ENCODE assay signal across 8 mouse cellular contexts in the genomic region with DNA sequence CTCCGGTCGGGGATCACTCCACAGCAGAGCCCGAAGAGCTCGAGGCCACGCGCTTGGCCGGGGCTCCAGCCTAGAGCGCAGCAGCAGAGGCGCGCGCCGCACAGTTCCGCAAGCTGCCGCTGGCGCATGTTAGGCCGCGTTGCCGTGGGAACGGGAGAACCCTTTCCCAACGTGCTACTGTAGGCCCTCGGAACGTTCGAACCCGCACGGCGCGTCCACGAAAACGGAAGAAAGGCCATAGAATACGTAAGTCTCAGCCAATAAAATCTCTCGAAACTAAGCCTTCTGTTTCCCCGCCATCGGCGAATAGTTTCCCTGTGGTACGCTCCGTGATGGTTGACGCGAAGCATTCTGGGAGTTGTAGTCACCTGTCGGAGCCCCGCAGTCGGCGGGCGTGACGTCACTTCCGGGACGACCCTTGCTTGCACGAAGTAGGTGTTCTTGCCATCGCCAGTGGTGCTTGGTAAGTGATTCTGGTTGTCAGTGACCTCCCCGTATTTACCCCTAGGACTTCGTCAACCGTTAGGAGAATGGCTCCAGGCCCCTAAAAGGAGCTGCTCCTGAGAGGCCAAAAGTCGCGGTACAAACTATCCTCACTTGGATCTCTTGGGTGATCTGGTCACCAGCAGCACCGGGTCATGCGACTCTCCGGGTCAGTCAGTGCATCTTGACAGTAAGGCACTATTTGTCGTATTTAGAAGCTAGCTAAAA. TPM values are rescaled to one million over a fixed set of nuclear protein-coding genes. Genes with fewer than 3 reads are reported as not detected.
DNase-seq lines count a peak whose midpoint lies in the region; ATAC-seq and TF ChIP-seq lines count a peak whose summit lies in the region.

A gene (minus strand): TSS at position 127 of the 711 bp plus-strand sequence.
A gene (plus strand): TSS at position 403 of the 711 bp plus-strand sequence.

- DNase-seq in 3134 (ENCODE audit: extremely low read depth, insufficient read length, low spot score): peak; percentile 97
- DNase-seq in adrenal gland, postnatal 36 days: peak; percentile 97
- peak; percentile 98 for DNase-seq in heart, adult 18-20 months
- DNase-seq in kidney, adult 2 months: peak; percentile 99
- peak; percentile 96 to 97 for DNase-seq in spleen, adult 2 months (ENCODE audit: low read depth in 1 of 2, low spot score in 2 of 2)

- H3K4me2 ChIP-seq in embryonic facial prominence, embryonic 13.5 days: peak within 1 kb of the TSS; percentile 71
- H3K4me2 ChIP-seq in limb, embryonic 12.5 days: peak within 1 kb of the TSS; percentile 64
- peak within 1 kb of the TSS; percentile 70 for H3K4me2 ChIP-seq in midbrain, embryonic 15.5 days

- peaks cover 11% of the 10 kb centered on the region for H3K36me3 ChIP-seq in embryonic facial prominence, embryonic 13.5 days
- peaks cover 1% of the 10 kb centered on the region for H3K36me3 ChIP-seq in kidney, adult 2 months (ENCODE audit: control insufficient read depth, insufficient read depth, low read length)
- H3K36me3 ChIP-seq in limb, embryonic 12.5 days: peaks cover 17% of the 10 kb centered on the region
- H3K36me3 ChIP-seq in midbrain, embryonic 15.5 days (replicated peaks): no peaks in the 10 kb centered on the region; the same call in 1 of the 2 replicates
- H3K36me3 ChIP-seq in spleen, adult 2 months (ENCODE audit: control insufficient read depth, insufficient read depth, low read length): peaks cover 4% of the 10 kb centered on the region

- peaks cover 14% of the 10 kb centered on the region for H3K4me1 ChIP-seq in embryonic facial prominence, embryonic 13.5 days
- H3K4me1 ChIP-seq in kidney, adult 2 months (ENCODE audit: control insufficient read depth, insufficient read depth, low read length): no peaks in the 10 kb centered on the region; the same call in 1 of the 2 replicates
- H3K4me1 ChIP-seq in limb, embryonic 12.5 days (replicated peaks): peaks cover 13% of the 10 kb centered on the region; the same call in 1 of the 2 replicates
- H3K4me1 ChIP-seq in midbrain, embryonic 15.5 days: peaks cover 14% of the 10 kb centered on the region
- peaks cover 4% of the 10 kb centered on the region; the same call in 1 of the 2 replicates for H3K4me1 ChIP-seq in spleen, adult 2 months (ENCODE audit: control insufficient read depth, insufficient read depth, insufficient read length)

- H3K9ac ChIP-seq in embryonic facial prominence, embryonic 13.5 days: peak within 1 kb of the TSS; percentile 78
- peak within 1 kb of the TSS; percentile 64 for H3K9ac ChIP-seq in limb, embryonic 12.5 days (replicated peaks)
- peak within 1 kb of the TSS; percentile 73 for H3K9ac ChIP-seq in midbrain, embryonic 15.5 days

- peak within 1 kb of the TSS; percentile 86 for H3K27ac ChIP-seq in embryonic facial prominence, embryonic 13.5 days
- peak within 1 kb of the TSS; percentile 4; the same call in 1 of the 2 replicates for H3K27ac ChIP-seq in kidney, adult 2 months (ENCODE audit: insufficient read depth, low read depth, low read length)
- H3K27ac ChIP-seq in limb, embryonic 12.5 days: peak within 1 kb of the TSS; percentile 88
- H3K27ac ChIP-seq in midbrain, embryonic 15.5 days: peak within 1 kb of the TSS; percentile 87
- H3K27ac ChIP-seq in spleen, adult 2 months (ENCODE audit: insufficient read depth, low read length): peak within 1 kb of the TSS; percentile 63

- peak within 1 kb of the TSS; percentile 68 for H3K4me3 ChIP-seq in embryonic facial prominence, embryonic 13.5 days
- H3K4me3 ChIP-seq in kidney, adult 2 months (ENCODE audit: insufficient read depth, low read depth, low read length): peak within 1 kb of the TSS; percentile 70
- H3K4me3 ChIP-seq in limb, embryonic 12.5 days (replicated peaks): peak within 1 kb of the TSS; percentile 60
- H3K4me3 ChIP-seq in midbrain, embryonic 15.5 days: peak within 1 kb of the TSS; percentile 54
- H3K4me3 ChIP-seq in spleen, adult 2 months (ENCODE audit: extremely low read depth, insufficient read depth, insufficient read length): peak within 1 kb of the TSS; percentile 66

- whole genome bisulfite sequencing in embryonic facial prominence, embryonic 13.5 days: under 1% methylated on average over 57 of the region's 57 CpGs
- WGBS in kidney, adult 2 months: 1% methylated on average over 57 of the region's 57 CpGs
- 2% methylated on average over 57 of the region's 57 CpGs for WGBS in limb, embryonic 12.5 days
- WGBS in midbrain, embryonic 15.5 days: under 1% methylated on average over 57 of the region's 57 CpGs
- under 1% methylated on average over 57 of the region's 57 CpGs for WGBS in spleen, adult 2 months

- peak; percentile 53; the same call in 1 of the 2 replicates for TF ChIP-seq CTCF in kidney, adult 2 months (conservative IDR thresholded peaks at IDR 0.05; ENCODE audit: insufficient read depth, insufficient read length, low read depth, low read length)
- peak; percentile 45 for TF ChIP-seq CTCF in spleen, adult 2 months (IDR thresholded peaks at IDR 0.05; ENCODE audit: extremely low read depth, insufficient read depth, insufficient read length, insufficient replicate concordance)

- peak; percentile 14 for TF ChIP-seq POLR2A in kidney, adult 2 months (IDR thresholded peaks at IDR 0.05; ENCODE audit: low read depth, low read length)
- TF ChIP-seq POLR2A in spleen, adult 2 months (IDR thresholded peaks at IDR 0.05; ENCODE audit: low read depth, low read length): no peak; the same call in 1 of the 2 replicates

- no peaks in the 10 kb centered on the region for H3K27me3 ChIP-seq in embryonic facial prominence, embryonic 13.5 days
- no peaks in the 10 kb centered on the region for H3K27me3 ChIP-seq in kidney, adult 2 months (replicated peaks; ENCODE audit: control insufficient read depth, insufficient read depth, low read length)
- H3K27me3 ChIP-seq in limb, embryonic 12.5 days: no peaks in the 10 kb centered on the region
- no peaks in the 10 kb centered on the region for H3K27me3 ChIP-seq in midbrain, embryonic 15.5 days (replicated peaks)
- H3K27me3 ChIP-seq in spleen, adult 2 months (ENCODE audit: control insufficient read depth, insufficient read depth, low read length): no peaks in the 10 kb centered on the region

- 0 out of 2 replicates have a peak, but pooled peaks cover 4% of the 10 kb centered on the region for H3K9me3 ChIP-seq in embryonic facial prominence, embryonic 13.5 days
- H3K9me3 ChIP-seq in limb, embryonic 12.5 days: peaks cover 8% of the 10 kb centered on the region
- no peaks in the 10 kb centered on the region for H3K9me3 ChIP-seq in midbrain, embryonic 15.5 days

- peak; percentile 96 for ATAC-seq in embryonic facial prominence, embryonic 13.5 days (ENCODE audit: insufficient number of reproducible peaks, insufficient read depth, low FRiP score, low TSS enrichment, low read depth)
- ATAC-seq in limb, embryonic 12.5 days (ENCODE audit: insufficient number of reproducible peaks, insufficient read depth, low FRiP score, low TSS enrichment, low read depth): peak; percentile 99
- peak; percentile 99 for ATAC-seq in midbrain, embryonic 15.5 days (replicated peaks)

RNA-seq across cellular contexts. Expression of the first gene that starts in this region (rescaled TPM):
- 1 to 10 TPM; 1.7 to 2.8 TPM for total RNA-seq in adrenal gland, postnatal 36 days (2021)
- polyA plus RNA-seq in embryonic facial prominence, embryonic 13.5 days (2015; fragmentation: Nextera tagmentation; extraction: Ambion mirVana): 4.7 and 5.8 TPM in 2 replicates
- total RNA-seq in heart, adult 18-20 months (2021): 1 to 10 TPM in 1 of 2 experiments, under 1 TPM in 1; 0.37 to 1.3 TPM
- polyA plus RNA-seq in kidney, adult 2 months (2012; rRNA removed): 1.2 and 1.3 TPM in 2 replicates
- 3.4 and 4.9 TPM in 2 replicates for polyA plus RNA-seq in limb, embryonic 12.5 days (2016; fragmentation: Nextera tagmentation; extraction: Ambion mirVana)
- polyA plus RNA-seq in midbrain, embryonic 15.5 days (2015; fragmentation: Nextera tagmentation; extraction: Ambion mirVana): 5.5 and 6.5 TPM in 2 replicates
- polyA plus RNA-seq in spleen, adult 2 months (2012; rRNA removed): 0.20 and 0.29 TPM in 2 replicates

RNA-seq across cellular contexts. Expression of the second gene that starts in this region (rescaled TPM):
- 10 to 100 TPM; 47.5 to 64.7 TPM for total RNA-seq in adrenal gland, postnatal 36 days (2021)
- polyA plus RNA-seq in embryonic facial prominence, embryonic 13.5 days (2015; fragmentation: Nextera tagmentation; extraction: Ambion mirVana): 94.7 and 102 TPM in 2 replicates
- total RNA-seq in heart, adult 18-20 months (2021): 10 to 100 TPM; 31.2 to 33.1 TPM
- 22.9 and 29.2 TPM in 2 replicates for polyA plus RNA-seq in kidney, adult 2 months (2012; rRNA removed)
- polyA plus RNA-seq in limb, embryonic 12.5 days (2016; fragmentation: Nextera tagmentation; extraction: Ambion mirVana): 72.1 TPM in 2 replicates
- polyA plus RNA-seq in midbrain, embryonic 15.5 days (2015; fragmentation: Nextera tagmentation; extraction: Ambion mirVana): 56.0 and 64.0 TPM in 2 replicates
- 5.2 and 5.4 TPM in 2 replicates for polyA plus RNA-seq in spleen, adult 2 months (2012; rRNA removed)

Comparison
In these comparisons a context has a peak if more than half of its experiments do, and no peak if none do; other contexts are left out.
1. Peak in every context shown above with its lines: DNase-seq, ATAC-seq, H3K4me3 ChIP-seq and H3K27ac ChIP-seq.
2. H3K27ac ChIP-seq: peak in every context shown above with its lines; median percentile 88 in limb, embryonic 12.5 days; 87 in midbrain, embryonic 15.5 days; 86 in embryonic facial prominence, embryonic 13.5 days; 63 in spleen, adult 2 months; 4 in kidney, adult 2 months.